Mouse (Mus musculus) retina, postnatal 7 days (tissue): ENCODE measurements around the gene Tmem44.

ENCODE experiments used
- DNase-seq: peaks from one replicate; pipeline ENCODE4 v3.0.0-alpha.2; 2012; ENCODE audit warnings: low read depth, low spot score

Tmem44 gene

GRCm38 (mm10) chr16:30552621-30553338 lies 2.1 kb upstream of the Tmem44 start:
- no peak for DNase-seq

- DNase-seq, result peak; percentile 56
These were observed 485 bp downstream of the Tmem44 start for GRCm38 (mm10) chr16:30549966-30550747.

GRCm38 (mm10) chr16:30549516-30549915 lies 1.1 kb downstream of the Tmem44 start:
- DNase-seq, result no peak

GRCm38 (mm10) chr16:30548291-30548690 lies 2.4 kb downstream of the Tmem44 start:
- no peak for DNase-seq

GRCm38 (mm10) chr16:30544693-30545092 lies 5.9 kb downstream of the Tmem44 start:
- no peak for DNase-seq

GRCm38 (mm10) chr16:30543386-30543785 lies 7.3 kb downstream of the Tmem44 start:
- DNase-seq, result no peak

GRCm38 (mm10) chr16:30542826-30543225 lies 7.8 kb downstream of the Tmem44 start:
- no peak for DNase-seq

GRCm38 (mm10) chr16:30540107-30541001 lies 10.3 kb downstream of the Tmem44 start:
- DNase-seq, result no peak

- DNase-seq, result peak; percentile 42
These were observed 11.2 kb downstream of the Tmem44 start for GRCm38 (mm10) chr16:30539433-30539832.

GRCm38 (mm10) chr16:30535075-30535474 lies 15.6 kb downstream of the Tmem44 start:
- DNase-seq, result no peak

- DNase-seq, result no peak
These were observed 17.1 kb downstream of the Tmem44 start for GRCm38 (mm10) chr16:30533592-30533991.

GRCm38 (mm10) chr16:30532929-30533328 lies 17.7 kb downstream of the Tmem44 start:
- DNase-seq, result no peak

- no peak for DNase-seq
These were observed 18.8 kb downstream of the Tmem44 start for GRCm38 (mm10) chr16:30531761-30532406.

- no peak for DNase-seq
These were observed 19.8 kb downstream of the Tmem44 start for GRCm38 (mm10) chr16:30530815-30531214.

GRCm38 (mm10) chr16:30528386-30528785 lies 22.3 kb downstream of the Tmem44 start:
- DNase-seq, result no peak

- DNase-seq, result no peak
These were observed 22.8 kb downstream of the Tmem44 start for GRCm38 (mm10) chr16:30527889-30528288.

GRCm38 (mm10) chr16:30525756-30526155 lies 24.9 kb downstream of the Tmem44 start:
- DNase-seq, result no peak

GRCm38 (mm10) chr16:30524481-30524880 lies 26.2 kb downstream of the Tmem44 start:
- no peak for DNase-seq

- no peak for DNase-seq
These were observed 28.2 kb downstream of the Tmem44 start for GRCm38 (mm10) chr16:30522253-30522940.

GRCm38 (mm10) chr16:30521147-30521546 lies 29.5 kb downstream of the Tmem44 start:
- DNase-seq, result no peak

- DNase-seq, result no peak
These were observed 30.2 kb downstream of the Tmem44 start for GRCm38 (mm10) chr16:30520361-30520823.
